Mouse (Mus musculus): ENCODE measurements around the gene Olfr1113.
"Not testable (repeated sequence)": the region's sequence is repeated elsewhere in the genome, so short reads cannot be mapped to it uniquely, and the experiment has no call there.

Gene Olfr1113

DNA sequence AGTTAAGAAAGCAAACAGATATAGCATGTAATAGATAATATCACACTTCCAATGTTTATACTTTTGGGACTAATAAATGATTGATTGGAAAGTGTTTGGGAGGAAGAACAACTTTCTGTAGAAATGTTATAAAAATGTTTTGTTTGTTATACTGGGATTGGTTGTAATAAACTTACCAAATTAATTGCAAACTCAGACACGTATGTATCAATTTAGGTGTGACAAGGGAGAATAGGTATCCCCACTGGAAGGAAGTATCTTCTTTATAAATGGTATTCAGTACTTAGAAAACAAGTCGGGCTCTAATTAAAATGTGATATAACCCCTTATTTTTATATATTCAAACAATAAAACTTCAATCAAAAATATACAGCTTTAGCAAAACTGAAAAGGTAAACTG, at the start of gene Olfr1113:
Gene Olfr1113, plus strand, starts transcription at position 301 of the 400 bp plus-strand sequence.
- no peak for DNase-seq

DNA sequence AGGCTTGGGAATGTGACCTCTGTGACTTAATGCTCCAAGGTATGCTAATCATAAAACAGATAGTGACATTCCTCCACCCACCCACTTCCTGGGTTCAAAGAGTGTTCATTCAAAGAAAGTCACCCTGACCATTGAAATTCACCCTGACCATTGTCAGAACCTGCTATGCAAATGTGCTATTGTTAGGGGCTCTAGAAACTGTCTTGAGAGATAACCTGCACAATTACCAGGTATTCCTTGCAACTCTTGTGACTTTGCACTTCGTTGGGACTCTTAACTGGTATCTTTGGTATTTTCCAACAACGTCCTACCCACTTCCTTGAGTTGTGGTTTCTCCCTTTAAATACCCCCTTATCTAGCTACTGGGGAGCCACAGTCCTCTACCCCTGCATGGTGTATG, 41.0 kb upstream of the Olfr1113 start:
- not testable (repeated sequence) for DNase-seq

GRCm38 (mm10) chr2:87187498-87187897, 21.3 kb upstream of the Olfr1113 start, which contains the start of gene Olfr1112:
Olfr1112 (plus strand) TSS chr2:87187798.
- DNase-seq = no peak

DNA sequence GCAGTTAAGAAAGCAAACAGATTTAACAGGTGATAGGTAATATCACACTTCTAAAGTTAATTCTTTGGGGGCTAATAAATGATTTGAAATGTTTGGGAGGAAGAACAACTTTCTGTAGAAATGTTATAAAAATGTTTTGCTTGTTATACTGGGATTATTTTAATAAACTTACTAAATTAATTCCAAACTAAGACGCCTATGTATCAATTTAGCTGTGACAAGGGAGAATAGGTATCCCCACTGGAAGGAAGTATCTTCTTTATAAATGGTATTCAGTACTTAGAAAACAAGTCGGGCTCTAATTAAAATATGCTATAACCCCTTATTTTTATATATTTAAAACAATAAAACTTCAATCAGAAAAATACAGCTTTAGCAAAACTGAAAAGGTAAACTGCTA, 38.9 kb downstream of the Olfr1113 start, which contains the start of gene Olfr1115:
Gene Olfr1115, plus strand, starts transcription at position 301 of the 400 bp plus-strand sequence.
- no peak for DNase-seq
